Mouse (Mus musculus) embryonic facial prominence, embryonic 11.5 days (tissue): ENCODE data around the gene Bnip3. TPM values are rescaled to one million over a fixed set of nuclear protein-coding genes. Genes with fewer than 3 reads are reported as not detected.
A peak's percentile ranks its signal among the peaks of the same experiment; 100 is the strongest.

Experiments
- ATAC-seq: fragments of 200-750 bp; cut with Nextera tagmentation; replicated peaks from 2 replicates; pipeline ENCODE4 v1.8.0; 2017; ENCODE audit warnings: low read depth; ENCODE audit not compliant: insufficient number of reproducible peaks, low FRiP score, low TSS enrichment
- DNase-seq: peaks from one replicate; pipeline ENCODE4 v3.0.0-alpha.2; 2015; ENCODE audit warnings: low spot score
- H3K27ac ChIP-seq: fragments of 300-500 bp; sonication (generic); replicated peaks from 2 replicates; pipeline ENCODE4 v1.5.1; 2014; ENCODE audit warnings: mild to moderate bottlenecking, low read depth, low read length, control low read depth
- H3K27me3 ChIP-seq: fragments of 300-500 bp; sonication (generic); 2 replicates; pipeline ENCODE4 v1.6.1; 2014; ENCODE audit warnings: mild to moderate bottlenecking, low read length, moderate library complexity, mixed read lengths; ENCODE audit not compliant: control insufficient read depth, insufficient read depth
- H3K36me3 ChIP-seq: fragments of 300-500 bp; sonication (generic); replicated peaks from 2 replicates; pipeline ENCODE4 v1.6.1; 2014; ENCODE audit warnings: low read depth, mild to moderate bottlenecking, low read length, moderate library complexity, mixed read lengths; ENCODE audit not compliant: control insufficient read depth, insufficient read depth
- H3K4me1 ChIP-seq: fragments of 300-500 bp; sonication (generic); 2 replicates; pipeline ENCODE4 v1.6.1; 2014; ENCODE audit warnings: low read length, mixed read lengths; ENCODE audit not compliant: control insufficient read depth, insufficient read depth
- H3K4me2 ChIP-seq: fragments of 300-500 bp; sonication (generic); 2 replicates; pipeline ENCODE4 v1.6.1; 2014; ENCODE audit warnings: low read depth, mild to moderate bottlenecking, control low read depth, low read length, moderate library complexity
- H3K4me3 ChIP-seq: fragments of 300-500 bp; sonication (generic); 2 replicates; pipeline ENCODE4 v1.5.1; 2014; ENCODE audit warnings: low read depth, low read length, control low read depth
- H3K9ac ChIP-seq: fragments of 300-500 bp; sonication (generic); replicated peaks from 2 replicates; pipeline ENCODE4 v1.6.1; 2014; ENCODE audit warnings: mild to moderate bottlenecking, control low read depth, low read length
- H3K9me3 ChIP-seq: fragments of 300-500 bp; sonication (generic); replicated peaks from 2 replicates; pipeline ENCODE4 v1.6.1; 2016; ENCODE audit warnings: mild to moderate bottlenecking, low read length, inconsistent platforms, mixed read lengths; ENCODE audit not compliant: control insufficient read depth
- WGBS: fragments of 180-500 bp; shearing (Covaris S2); extraction: QIAGEN DNeasy Blood & Tissue Kit; methylation state at CpG from one replicate; pipeline ENCODE4 v1.1.7; 2014; 5-methylcytosine and 5-hydroxymethylcytosine counted together
- polyA plus RNA-seq: library from polyadenylated mRNA; unstranded; fragments of >200 nt; fragmentation: Nextera tagmentation; extraction: Ambion mirVana; gene quantifications from 2 replicates; pipeline ENCODE4 v1.2.1, GENCODE M21; 2014

Gene Bnip3
- 110 and 111 TPM in 2 replicates for polyA plus RNA-seq

DNA sequence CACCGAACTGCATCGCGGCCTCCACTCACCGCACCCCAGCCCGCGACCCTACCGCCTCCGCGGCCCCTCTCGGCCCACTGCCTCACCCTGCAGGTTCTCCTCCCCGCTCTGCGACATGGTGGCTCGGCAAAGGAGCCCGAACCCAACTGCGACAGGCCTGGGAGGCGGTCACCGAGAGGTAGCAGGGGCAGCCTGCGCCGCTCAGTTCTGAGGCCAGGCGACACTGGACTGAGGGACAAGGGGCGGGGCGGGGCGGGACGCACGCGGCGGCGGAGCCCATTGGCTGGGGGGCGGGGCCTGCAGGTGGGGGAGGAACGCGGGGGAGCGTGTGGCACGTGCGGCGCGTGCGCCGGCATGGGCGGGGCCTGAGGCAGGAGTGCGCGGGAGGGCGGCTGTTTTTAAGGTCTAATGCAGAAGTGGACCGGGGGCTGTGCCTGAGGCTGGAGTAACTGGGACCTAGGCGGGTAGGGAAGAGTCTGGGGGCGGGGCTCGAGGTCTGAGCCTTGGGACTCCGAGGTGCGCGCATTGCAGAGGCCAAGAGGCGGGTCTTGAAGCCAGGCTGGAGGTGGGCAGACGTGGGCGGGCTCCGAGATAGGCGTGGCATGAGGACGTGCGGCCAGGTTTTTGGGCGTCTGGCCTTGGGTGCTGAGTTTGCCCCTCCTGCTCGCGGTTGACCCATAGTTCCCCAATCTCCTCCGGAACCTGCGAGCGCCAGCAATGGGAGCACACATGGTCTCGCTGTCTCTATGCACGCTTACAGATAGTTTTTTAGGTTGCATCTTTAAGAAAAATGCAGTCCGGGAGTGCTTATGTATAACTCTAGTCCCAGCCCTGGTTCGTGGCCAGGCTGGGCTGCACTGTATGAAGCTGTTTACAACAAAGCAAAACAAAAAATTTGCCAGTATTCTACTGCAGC lies at the start of gene Bnip3:
Gene Bnip3 (minus strand): TSS at position 243 of the 916 bp plus-strand sequence.
- ATAC-seq (peak; percentile 92), DNase-seq (peak; percentile 93)
- under 1% methylated on average over 63 of the region's 66 CpGs for WGBS
- peak within 1 kb of the TSS; percentile 82 for H3K9ac ChIP-seq
- H3K27ac ChIP-seq = no peak within 1 kb of the TSS; the same call in 1 of the 2 replicates
- H3K9me3 ChIP-seq = no peaks in the 10 kb centered on the region
- no peaks in the 10 kb centered on the region for H3K27me3 ChIP-seq
- no peaks in the 10 kb centered on the region for H3K36me3 ChIP-seq
- H3K4me1 ChIP-seq = no peaks in the 10 kb centered on the region; the same call in none of the 2 replicates
- H3K4me3 ChIP-seq = peak within 1 kb of the TSS; percentile 72
- H3K4me2 ChIP-seq = peak within 1 kb of the TSS; percentile 71

DNA sequence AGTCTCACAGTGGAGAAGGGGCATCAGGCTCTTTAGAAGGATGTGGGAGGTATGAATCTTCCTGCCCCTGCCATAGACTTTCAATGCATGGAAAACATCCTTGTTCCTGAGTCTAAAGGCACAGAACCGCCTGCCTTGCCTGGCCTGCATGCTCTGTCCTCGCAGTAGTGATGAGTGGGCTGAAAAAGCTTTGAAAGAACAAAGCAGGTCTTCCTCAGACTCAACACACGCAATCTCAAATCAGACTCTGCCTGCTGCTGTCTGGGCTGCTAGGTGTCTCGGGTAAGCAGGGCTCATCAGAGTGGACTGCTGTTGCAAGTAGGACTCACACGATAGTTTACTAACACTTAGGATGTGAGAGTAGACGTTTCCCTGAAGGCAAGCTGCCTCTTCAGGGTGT lies 47.8 kb upstream of the Bnip3 start:
- ATAC-seq (no peak), DNase-seq (no peak)
- H3K9ac ChIP-seq = no peak overlapping the region
- H3K4me2 ChIP-seq = no peak overlapping the region
- no peak overlapping the region for H3K4me3 ChIP-seq
- no peaks in the 10 kb centered on the region for H3K4me1 ChIP-seq
- no peaks in the 10 kb centered on the region for H3K27me3 ChIP-seq
- WGBS = 79% methylated on average over 6 of the region's 6 CpGs
- H3K27ac ChIP-seq = no peak overlapping the region
- no peaks in the 10 kb centered on the region for H3K36me3 ChIP-seq
- H3K9me3 ChIP-seq = no peaks in the 10 kb centered on the region

DNA sequence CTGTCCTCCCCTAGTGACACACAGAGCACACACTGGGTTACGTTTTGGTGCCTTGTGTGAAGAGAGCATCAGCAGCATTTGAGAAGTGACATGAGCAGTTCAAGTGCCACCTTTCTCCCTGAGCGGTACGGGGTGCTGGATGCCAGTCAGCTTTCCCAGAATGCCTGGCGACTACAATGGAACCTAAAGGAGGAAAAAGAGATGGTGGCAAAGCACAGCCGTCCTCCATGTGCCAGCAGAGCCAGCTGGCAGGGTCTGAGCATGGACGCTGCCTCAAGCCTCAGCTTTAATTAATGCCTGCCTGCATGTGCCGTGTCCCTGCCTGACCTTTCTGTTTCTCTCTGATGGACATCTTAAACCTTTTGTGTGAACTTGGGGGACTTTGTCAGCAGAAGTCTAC lies 46.5 kb upstream of the Bnip3 start:
- no peak overlapping the region for H3K9ac ChIP-seq
- WGBS = 80% methylated on average over 7 of the region's 7 CpGs
- H3K36me3 ChIP-seq = no peaks in the 10 kb centered on the region
- no peaks in the 10 kb centered on the region for H3K27me3 ChIP-seq
- no peaks in the 10 kb centered on the region for H3K9me3 ChIP-seq
- H3K4me2 ChIP-seq = no peak overlapping the region
- no peak overlapping the region for H3K27ac ChIP-seq
- H3K4me1 ChIP-seq = no peaks in the 10 kb centered on the region
- ATAC-seq (no peak), DNase-seq (no peak)
- no peak overlapping the region for H3K4me3 ChIP-seq

DNA sequence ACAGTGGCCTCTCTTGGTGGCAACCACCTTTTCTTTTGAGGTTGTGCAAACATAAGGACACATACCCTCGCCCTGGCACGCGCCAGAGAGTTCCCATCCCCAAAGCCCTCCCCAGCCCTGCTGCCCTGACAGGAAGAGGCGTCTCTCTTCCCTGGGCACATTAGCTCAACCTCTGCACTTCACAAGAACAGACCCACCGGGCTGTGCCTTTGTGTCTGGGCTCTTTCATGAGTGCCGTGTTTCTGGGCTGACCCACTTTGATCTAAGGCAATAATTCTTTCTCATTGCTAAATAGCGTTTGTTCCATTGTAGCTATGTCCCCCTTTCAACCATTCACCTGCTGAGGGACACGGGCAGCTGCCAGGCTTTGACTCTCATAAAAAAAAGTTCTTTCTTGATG lies 39.0 kb upstream of the Bnip3 start:
- H3K9me3 ChIP-seq = no peaks in the 10 kb centered on the region
- no peak overlapping the region for H3K4me3 ChIP-seq
- no peak overlapping the region for H3K9ac ChIP-seq
- no peak overlapping the region for H3K4me2 ChIP-seq
- H3K27ac ChIP-seq = no peak overlapping the region
- 64% methylated on average over 8 of the region's 8 CpGs for WGBS
- DNase-seq = no peak
- no peaks in the 10 kb centered on the region for H3K4me1 ChIP-seq
- H3K36me3 ChIP-seq = no peaks in the 10 kb centered on the region
- no peaks in the 10 kb centered on the region for H3K27me3 ChIP-seq
- no peak for ATAC-seq

DNA sequence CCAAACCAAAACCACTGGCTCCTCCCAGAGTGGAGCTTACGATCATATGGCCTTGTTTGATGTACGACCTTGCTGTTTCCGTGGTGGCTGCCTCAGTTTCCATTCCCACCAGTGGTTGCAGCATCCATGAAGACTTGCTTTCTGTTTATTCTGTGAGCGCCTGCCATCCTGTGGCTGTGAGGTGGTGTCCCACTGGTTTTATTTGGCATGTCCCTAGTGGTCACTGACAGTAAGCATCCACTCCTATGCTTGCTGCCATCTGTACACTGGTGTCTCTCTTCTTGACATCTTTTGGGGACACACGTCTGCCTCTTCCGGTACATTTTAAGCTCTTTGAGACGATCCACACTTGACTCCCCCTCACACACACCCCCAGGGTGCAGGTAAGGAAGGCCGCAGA lies 38.4 kb upstream of the Bnip3 start:
- ATAC-seq (no peak), DNase-seq (no peak)
- WGBS = 89% methylated on average over 8 of the region's 8 CpGs
- Histone ChIP-seq H3K27ac (no peak overlapping the region), H3K4me3 (no peak overlapping the region), H3K36me3 (no peaks in the 10 kb centered on the region), H3K4me1 (no peaks in the 10 kb centered on the region), H3K27me3 (peaks cover 1% of the 10 kb centered on the region), H3K9ac (no peak overlapping the region), H3K9me3 (no peaks in the 10 kb centered on the region), H3K4me2 (no peak overlapping the region)

DNA sequence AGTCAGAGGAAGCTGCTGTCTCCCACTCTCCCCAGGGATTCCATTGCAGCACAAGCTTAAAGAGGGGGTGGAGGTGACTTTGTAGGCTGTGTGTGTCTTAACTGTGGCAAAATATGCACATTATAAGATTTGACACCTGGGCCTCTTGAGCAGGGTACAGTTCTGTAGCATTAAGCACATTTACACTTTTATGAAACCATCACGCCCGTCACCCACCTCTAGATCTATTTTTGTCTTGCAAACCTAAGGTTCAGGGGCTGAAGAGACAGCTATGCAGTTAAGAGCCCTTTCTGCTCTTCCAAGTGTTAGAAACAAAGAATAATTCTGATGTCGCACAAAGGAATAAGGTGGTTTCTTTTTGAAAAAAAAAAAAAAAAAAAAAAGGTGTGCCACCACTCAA lies 36.3 kb upstream of the Bnip3 start:
- WGBS = 48% methylated on average over 3 of the region's 3 CpGs

DNA sequence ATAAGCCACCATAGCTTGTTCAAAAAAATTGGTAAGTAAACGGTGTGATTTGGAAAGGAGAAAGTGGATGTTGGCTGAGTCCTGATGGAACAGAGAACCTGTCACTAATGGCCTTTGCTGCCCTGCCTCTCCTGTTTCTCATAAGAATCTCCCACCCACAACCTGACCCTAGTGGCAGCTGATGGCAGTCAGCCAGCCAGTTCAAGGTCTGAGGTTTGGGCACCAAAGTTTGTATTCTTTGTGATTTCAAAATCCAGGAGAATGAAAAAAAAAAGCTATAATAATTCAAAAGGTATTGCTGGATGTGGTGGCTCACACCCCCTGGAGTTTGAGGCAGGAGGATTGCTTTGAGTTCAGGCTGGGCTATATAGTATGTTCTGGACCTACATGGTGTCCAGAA lies 33.0 kb upstream of the Bnip3 start:
- H3K36me3 ChIP-seq = no peaks in the 10 kb centered on the region
- 74% methylated on average over 1 of the region's 1 CpGs for WGBS
- no peaks in the 10 kb centered on the region for H3K9me3 ChIP-seq
- no peak overlapping the region for H3K4me3 ChIP-seq
- peaks cover 39% of the 10 kb centered on the region for H3K27me3 ChIP-seq
- ATAC-seq = no peak
- DNase-seq = no peak
- H3K4me1 ChIP-seq = no peaks in the 10 kb centered on the region
- no peak overlapping the region for H3K27ac ChIP-seq
- H3K4me2 ChIP-seq = no peak overlapping the region
- H3K9ac ChIP-seq = no peak overlapping the region

More for the DNA sequence above, 36.3 kb upstream of the Bnip3 start:
- ATAC-seq (no peak), DNase-seq (no peak)
- Histone ChIP-seq H3K4me1 (no peaks in the 10 kb centered on the region), H3K4me3 (no peak overlapping the region), H3K27me3 (peaks cover 21% of the 10 kb centered on the region), H3K27ac (no peak overlapping the region), H3K4me2 (no peak overlapping the region), H3K9me3 (no peaks in the 10 kb centered on the region), H3K36me3 (no peaks in the 10 kb centered on the region), H3K9ac (no peak overlapping the region)

DNA sequence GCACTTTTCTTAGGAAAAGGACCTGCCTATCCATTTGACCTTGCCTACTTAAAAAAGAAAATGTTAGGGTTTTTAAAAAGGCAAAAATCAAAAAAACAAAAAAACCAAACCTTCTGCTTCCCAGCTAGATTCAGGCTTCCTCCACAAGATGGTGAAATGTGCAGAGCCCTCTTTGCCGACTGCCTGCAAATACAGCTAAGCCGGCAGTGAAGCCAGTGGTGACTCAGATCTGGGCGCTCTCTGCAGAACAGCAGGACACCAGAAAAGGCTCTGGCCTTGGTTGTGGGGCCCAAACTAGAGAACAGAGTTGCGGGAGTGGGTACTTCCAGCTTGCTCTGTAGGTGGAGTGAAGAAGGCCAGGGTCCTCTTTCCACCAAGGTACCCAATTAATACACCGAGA lies 32.3 kb upstream of the Bnip3 start:
- no peak overlapping the region for H3K4me3 ChIP-seq

More for the DNA sequence above, 32.3 kb upstream of the Bnip3 start:
- H3K36me3 ChIP-seq = no peaks in the 10 kb centered on the region
- H3K4me1 ChIP-seq = no peaks in the 10 kb centered on the region
- no peak overlapping the region for H3K27ac ChIP-seq
- H3K9me3 ChIP-seq = no peaks in the 10 kb centered on the region
- 20% methylated on average over 5 of the region's 5 CpGs for WGBS
- peaks cover 39% of the 10 kb centered on the region for H3K27me3 ChIP-seq
- DNase-seq = no peak
- no peak for ATAC-seq
- no peak overlapping the region; the same call in 1 of the 2 replicates for H3K4me2 ChIP-seq
- no peak overlapping the region for H3K9ac ChIP-seq
